Mouse (Mus musculus): ENCODE data around the gene Fam187b.

DNA sequence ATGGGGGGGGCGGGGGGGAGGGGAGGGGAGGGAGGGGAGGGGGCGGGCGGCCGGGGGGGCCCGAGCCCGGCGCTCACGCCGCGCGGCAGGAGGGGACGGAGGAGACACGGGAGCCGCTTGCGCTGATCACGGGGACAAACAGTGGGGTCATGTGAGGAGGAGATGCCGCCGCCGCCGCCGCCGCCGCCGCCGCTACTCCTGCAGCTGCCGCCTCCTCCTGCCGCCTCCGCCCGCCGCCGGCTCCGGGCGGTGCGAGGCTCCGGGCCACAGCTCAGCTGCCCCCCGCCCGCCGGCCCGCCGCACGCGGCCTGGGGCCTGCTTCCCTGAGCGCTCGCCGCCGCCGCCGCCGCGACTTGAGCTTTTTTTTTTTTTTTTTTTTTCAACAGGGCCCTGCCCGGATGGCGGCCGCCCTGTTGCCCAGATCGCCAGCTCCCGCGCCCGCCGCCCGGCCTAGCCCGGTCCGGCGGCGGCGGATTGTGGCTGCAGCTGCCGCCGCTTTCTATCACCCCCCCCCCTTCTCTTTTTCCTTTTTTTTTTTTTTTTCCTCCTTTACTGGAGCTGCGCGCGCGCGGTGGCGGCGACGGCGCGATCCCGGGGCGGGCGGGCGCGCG lies 16.7 kb upstream of the Fam187b start, which contains the start of gene Usf2:
- TF ChIP-seq CTCF (IDR thresholded peaks at IDR 0.05 in 2 of 3, conservative IDR thresholded peaks at IDR 0.05 in 1 of 3; ENCODE audit: control insufficient read depth in 1 of 3, insufficient read depth in 1 of 3, low read depth in 2 of 3, low read length in 3 of 3, poor library complexity in 1 of 3, severe bottlenecking in 1 of 3) (no peak), POLR2A (IDR thresholded peaks at IDR 0.05; ENCODE audit: control insufficient read depth in 1 of 2, insufficient read depth in 1 of 2, low read depth in 1 of 2, low read length in 2 of 2, poor library complexity in 1 of 2) (no peak), MAZ (IDR thresholded peaks at IDR 0.05; ENCODE audit: low read depth, low read length) (no peak), MAX (IDR thresholded peaks at IDR 0.05; ENCODE audit: low read length) (no peak)

Measured in MEL (cell line).